Mouse (Mus musculus): ENCODE data around the gene Ttc29. TPM values are rescaled to one million over a fixed set of nuclear protein-coding genes. Genes with fewer than 3 reads are reported as not detected.
A peak's percentile ranks its signal among the peaks of the same experiment; 100 is the strongest.

Ttc29 gene
- polyA plus RNA-seq, 1 experiment from 2014 or later = not detected

DNA sequence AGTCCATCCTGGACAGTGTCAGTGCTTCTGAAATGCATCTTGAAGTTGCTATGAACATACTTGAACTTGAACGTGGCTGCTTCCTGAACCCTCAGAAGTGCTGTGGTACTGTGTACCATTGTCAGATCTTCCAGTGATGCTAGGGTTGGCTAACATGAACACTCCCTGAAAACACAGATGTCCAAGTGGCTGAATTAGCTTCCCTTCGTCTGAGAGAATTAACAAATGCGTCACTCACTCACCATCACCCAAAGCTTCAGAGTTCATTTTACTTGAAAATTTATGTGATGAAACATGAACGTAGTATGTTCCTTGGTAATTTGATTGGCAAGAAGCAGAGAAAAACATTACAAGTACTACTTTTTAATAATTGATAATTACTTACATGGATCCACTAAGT lies 129.1 kb downstream of the Ttc29 start:
- ATAC-seq (replicated peaks; ENCODE audit: low FRiP score) = no peak
- peaks cover 9% of the 10 kb centered on the region; the same call in 1 of the 2 replicates for H3K27me3 ChIP-seq
- H3K4me3 ChIP-seq (replicated peaks) = no peak overlapping the region
- no peaks in the 10 kb centered on the region for H3K4me1 ChIP-seq
- WGBS = 83% methylated on average over 4 of the region's 4 CpGs
- H3K9ac ChIP-seq = no peak overlapping the region
- no peaks in the 10 kb centered on the region for H3K9me3 ChIP-seq (replicated peaks)
- no peaks in the 10 kb centered on the region for H3K36me3 ChIP-seq
- H3K4me2 ChIP-seq = no peak overlapping the region
- H3K27ac ChIP-seq = no peak overlapping the region

GRCm38 (mm10) chr8:78344006-78344405 lies 130.9 kb downstream of the Ttc29 start:
- Histone ChIP-seq H3K36me3 (no peaks in the 10 kb centered on the region), H3K9ac (no peak overlapping the region), H3K4me2 (no peak overlapping the region), H3K9me3 (replicated peaks) (no peaks in the 10 kb centered on the region), H3K27me3 (peaks cover 9% of the 10 kb centered on the region; the same call in 1 of the 2 replicates), H3K27ac (no peak overlapping the region), H3K4me1 (no peaks in the 10 kb centered on the region), H3K4me3 (replicated peaks) (no peak overlapping the region)
- no peak for ATAC-seq (replicated peaks; ENCODE audit: low FRiP score)
- 47% methylated on average over 2 of the region's 2 CpGs for WGBS

DNA sequence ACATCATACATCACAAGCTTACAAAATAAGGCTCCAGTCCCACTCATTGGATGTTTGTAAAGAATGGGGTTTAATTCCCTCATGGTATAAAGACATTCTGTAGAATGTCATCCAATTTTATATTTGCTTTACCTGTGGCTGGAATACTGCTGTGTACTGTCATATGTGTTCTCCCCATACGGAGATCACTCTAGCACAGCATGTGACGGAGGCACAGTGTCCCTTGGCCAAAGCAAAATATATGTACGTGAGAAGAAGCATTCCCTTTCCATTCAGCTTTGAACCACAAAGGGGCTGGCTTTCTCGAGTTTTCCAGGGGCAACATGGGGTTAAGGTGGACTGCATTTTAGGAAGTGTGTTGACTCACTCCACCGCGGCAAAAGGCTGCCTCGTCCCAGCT lies 132.6 kb downstream of the Ttc29 start:
- no peak for ATAC-seq (replicated peaks; ENCODE audit: low FRiP score)
- 36% methylated on average over 7 of the region's 7 CpGs for WGBS
- Histone ChIP-seq H3K27me3 (peaks cover 9% of the 10 kb centered on the region; the same call in 1 of the 2 replicates), H3K4me1 (no peaks in the 10 kb centered on the region), H3K4me3 (replicated peaks) (no peak overlapping the region), H3K36me3 (no peaks in the 10 kb centered on the region), H3K9me3 (replicated peaks) (no peaks in the 10 kb centered on the region), H3K9ac (no peak overlapping the region), H3K4me2 (no peak overlapping the region), H3K27ac (no peak overlapping the region)

DNA sequence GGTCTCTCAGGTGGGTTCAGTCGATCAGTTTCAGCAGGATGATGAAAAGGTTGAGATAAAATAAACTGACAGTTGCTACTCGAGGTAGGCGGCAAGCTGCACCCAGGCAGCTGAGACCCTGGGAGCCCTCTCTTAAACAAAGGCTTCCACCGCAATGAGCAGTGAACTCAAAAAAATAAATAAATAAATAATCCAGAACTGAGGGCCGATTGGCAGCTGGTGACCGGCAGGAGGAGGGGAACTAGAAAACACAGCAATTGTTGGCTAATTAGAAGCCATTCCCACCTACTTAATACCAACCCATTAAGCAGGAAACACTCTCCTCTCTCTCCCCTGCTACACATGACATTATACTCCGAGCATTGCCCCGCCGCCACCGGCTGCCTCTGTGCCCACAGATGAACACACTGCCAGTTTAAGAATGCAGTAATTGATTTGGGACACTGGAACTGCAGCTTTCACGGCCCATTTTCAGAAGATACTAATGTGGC lies 133.1 kb downstream of the Ttc29 start:
- no peaks in the 10 kb centered on the region for H3K4me1 ChIP-seq
- no peak overlapping the region for H3K4me3 ChIP-seq (replicated peaks)
- H3K27ac ChIP-seq = no peak overlapping the region
- no peak overlapping the region for H3K9ac ChIP-seq
- 0 out of 2 replicates have a peak overlapping the region, but pooled peaks have one; percentile 4 for H3K4me2 ChIP-seq
- no peaks in the 10 kb centered on the region for H3K9me3 ChIP-seq (replicated peaks)
- peaks cover 9% of the 10 kb centered on the region; the same call in 1 of the 2 replicates for H3K27me3 ChIP-seq
- 17% methylated on average over 11 of the region's 11 CpGs for WGBS
- no peak for ATAC-seq (replicated peaks; ENCODE audit: low FRiP score)
- no peaks in the 10 kb centered on the region for H3K36me3 ChIP-seq

DNA sequence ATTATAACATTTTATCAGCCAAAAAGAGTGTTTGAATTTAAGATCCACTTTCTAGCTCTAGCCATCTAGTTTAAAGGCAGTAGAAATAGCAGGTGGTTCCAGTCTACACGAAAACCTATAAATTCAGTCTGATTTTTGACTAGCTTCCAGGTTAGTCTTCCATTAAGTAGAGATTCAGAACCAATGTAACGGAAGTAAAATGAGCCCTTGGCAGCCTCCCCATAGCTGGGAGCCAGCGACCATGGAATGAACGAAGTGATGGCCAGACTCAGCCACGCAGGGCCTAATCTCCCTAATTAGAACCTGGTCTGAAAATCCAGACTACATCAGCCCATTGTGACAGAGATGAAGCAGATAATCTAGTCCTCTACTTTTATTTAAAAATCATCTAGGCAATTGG lies 140.8 kb downstream of the Ttc29 start:
- no peaks in the 10 kb centered on the region for H3K27me3 ChIP-seq
- H3K9ac ChIP-seq = no peak overlapping the region
- no peaks in the 10 kb centered on the region for H3K36me3 ChIP-seq
- ATAC-seq (replicated peaks; ENCODE audit: low FRiP score) = no peak
- H3K27ac ChIP-seq = no peak overlapping the region
- H3K4me3 ChIP-seq (replicated peaks) = no peak overlapping the region
- H3K4me2 ChIP-seq = no peak overlapping the region
- H3K9me3 ChIP-seq (replicated peaks) = no peaks in the 10 kb centered on the region
- no peaks in the 10 kb centered on the region for H3K4me1 ChIP-seq
- 57% methylated on average over 5 of the region's 5 CpGs for WGBS

GRCm38 (mm10) chr8:78354801-78355200 lies 141.7 kb downstream of the Ttc29 start:
- Histone ChIP-seq H3K36me3 (no peaks in the 10 kb centered on the region), H3K4me2 (no peak overlapping the region), H3K27ac (no peak overlapping the region), H3K4me1 (no peaks in the 10 kb centered on the region), H3K9me3 (replicated peaks) (no peaks in the 10 kb centered on the region), H3K4me3 (replicated peaks) (no peak overlapping the region), H3K9ac (no peak overlapping the region), H3K27me3 (no peaks in the 10 kb centered on the region)
- 95% methylated on average over 5 of the region's 5 CpGs for WGBS
- no peak for ATAC-seq (replicated peaks; ENCODE audit: low FRiP score)

DNA sequence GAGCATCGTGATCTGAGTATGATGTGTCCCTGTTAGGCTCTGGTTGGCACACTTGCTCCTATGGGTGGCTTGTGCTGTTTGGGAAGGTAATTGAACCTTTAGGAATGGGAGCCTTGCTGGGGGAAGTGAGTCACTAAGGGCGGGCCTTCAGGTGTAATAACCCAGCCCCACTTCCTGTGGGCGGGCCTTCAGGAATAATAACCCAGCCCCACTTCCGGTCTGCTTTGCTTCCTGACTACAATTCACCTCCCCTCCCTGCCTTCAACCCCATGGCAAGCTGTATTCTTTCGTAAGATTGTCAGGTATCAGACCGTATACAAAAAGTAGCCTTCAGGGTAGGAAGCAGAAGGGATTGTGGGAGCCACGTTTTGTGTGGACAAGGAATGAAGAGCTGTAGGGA lies 177.7 kb downstream of the Ttc29 start:
- no peak overlapping the region for H3K9ac ChIP-seq
- H3K4me1 ChIP-seq = no peaks in the 10 kb centered on the region
- H3K36me3 ChIP-seq = no peaks in the 10 kb centered on the region
- no peak overlapping the region for H3K27ac ChIP-seq
- ATAC-seq (replicated peaks; ENCODE audit: low FRiP score) = no peak
- no peaks in the 10 kb centered on the region for H3K27me3 ChIP-seq
- H3K4me3 ChIP-seq (replicated peaks) = no peak overlapping the region
- no peak overlapping the region for H3K4me2 ChIP-seq
- H3K9me3 ChIP-seq (replicated peaks) = no peaks in the 10 kb centered on the region
- 89% methylated on average over 7 of the region's 7 CpGs for WGBS

DNA sequence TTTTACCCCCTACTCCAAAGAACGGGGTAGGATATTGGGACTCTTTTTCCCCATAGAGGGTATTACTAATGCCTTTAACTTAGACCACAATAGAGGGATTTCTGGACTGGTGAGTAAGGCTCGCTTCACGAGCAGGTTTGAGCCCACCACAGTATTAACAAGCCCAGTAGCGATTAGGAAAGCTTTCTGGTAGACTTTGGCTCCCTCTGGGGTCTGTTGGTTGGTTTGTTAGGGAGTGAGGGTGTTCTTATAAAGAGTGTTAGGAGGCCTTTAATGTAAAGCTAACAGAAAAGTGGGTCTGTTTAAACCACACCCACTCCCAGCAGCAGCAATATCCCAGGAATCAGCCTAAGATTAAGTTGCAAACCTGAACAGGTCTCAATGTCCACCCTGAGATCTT lies 206.2 kb downstream of the Ttc29 start:
- Histone ChIP-seq H3K4me3 (replicated peaks) (no peak overlapping the region), H3K36me3 (no peaks in the 10 kb centered on the region), H3K4me2 (peak overlapping the region; percentile 75), H3K9ac (no peak overlapping the region), H3K4me1 (peaks cover 14% of the 10 kb centered on the region), H3K27ac (no peak overlapping the region), H3K9me3 (replicated peaks) (no peaks in the 10 kb centered on the region), H3K27me3 (peaks cover 65% of the 10 kb centered on the region)
- WGBS = 25% methylated on average over 4 of the region's 4 CpGs
- ATAC-seq (replicated peaks; ENCODE audit: low FRiP score) = no peak

DNA sequence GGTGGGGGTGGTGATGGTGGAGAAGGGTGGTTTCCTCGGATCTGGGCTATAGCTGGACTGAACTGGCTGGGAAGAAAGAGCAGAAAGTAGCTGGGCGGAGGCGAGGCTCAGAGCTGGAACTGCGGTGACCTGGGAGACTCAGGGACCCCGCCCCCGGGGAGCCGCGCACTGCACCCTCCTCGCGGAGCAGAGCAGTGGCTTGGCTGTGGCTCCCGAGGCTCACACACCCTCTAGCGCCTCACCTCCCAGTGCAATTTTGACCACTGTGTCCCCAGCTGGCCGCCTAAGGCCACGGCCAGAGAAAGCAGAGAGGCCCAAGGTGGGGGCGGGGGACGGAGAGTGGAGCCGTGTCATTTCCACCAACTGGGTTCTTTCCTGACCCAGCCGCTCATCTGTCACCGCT lies 207.0 kb downstream of the Ttc29 start:
- 1% methylated on average over 19 of the region's 19 CpGs for WGBS
- Histone ChIP-seq H3K27me3 (peaks cover 72% of the 10 kb centered on the region), H3K9ac (no peak overlapping the region; the same call in 1 of the 2 replicates), H3K4me2 (peak overlapping the region; percentile 75), H3K4me1 (peaks cover 14% of the 10 kb centered on the region), H3K9me3 (replicated peaks) (no peaks in the 10 kb centered on the region), H3K4me3 (replicated peaks) (peak overlapping the region; percentile 37), H3K36me3 (no peaks in the 10 kb centered on the region), H3K27ac (no peak overlapping the region)
- peak; percentile 82 for ATAC-seq (replicated peaks; ENCODE audit: low FRiP score)

GRCm38 (mm10) chr8:78423937-78424336 lies 210.8 kb downstream of the Ttc29 start:
- Histone ChIP-seq H3K27ac (no peak overlapping the region), H3K9me3 (replicated peaks) (no peaks in the 10 kb centered on the region), H3K27me3 (peaks cover 95% of the 10 kb centered on the region), H3K4me2 (no peak overlapping the region), H3K4me3 (replicated peaks) (no peak overlapping the region), H3K4me1 (peaks cover 22% of the 10 kb centered on the region), H3K36me3 (no peaks in the 10 kb centered on the region), H3K9ac (no peak overlapping the region)
- ATAC-seq (replicated peaks; ENCODE audit: low FRiP score) = no peak
- WGBS = 3% methylated on average over 1 of the region's 1 CpGs

- Histone ChIP-seq H3K4me3 (replicated peaks) (no peak overlapping the region), H3K27ac (no peak overlapping the region), H3K4me1 (peaks cover 9% of the 10 kb centered on the region; the same call in 1 of the 2 replicates), H3K36me3 (no peaks in the 10 kb centered on the region), H3K9me3 (replicated peaks) (no peaks in the 10 kb centered on the region), H3K27me3 (peaks cover 92% of the 10 kb centered on the region), H3K4me2 (no peak overlapping the region), H3K9ac (no peak overlapping the region)
- no peak for ATAC-seq (replicated peaks; ENCODE audit: low FRiP score)
- WGBS = under 1% methylated on average over 10 of the region's 10 CpGs
Measured at GRCm38 (mm10) chr8:78426455-78426854, 213.4 kb downstream of the Ttc29 start.

DNA sequence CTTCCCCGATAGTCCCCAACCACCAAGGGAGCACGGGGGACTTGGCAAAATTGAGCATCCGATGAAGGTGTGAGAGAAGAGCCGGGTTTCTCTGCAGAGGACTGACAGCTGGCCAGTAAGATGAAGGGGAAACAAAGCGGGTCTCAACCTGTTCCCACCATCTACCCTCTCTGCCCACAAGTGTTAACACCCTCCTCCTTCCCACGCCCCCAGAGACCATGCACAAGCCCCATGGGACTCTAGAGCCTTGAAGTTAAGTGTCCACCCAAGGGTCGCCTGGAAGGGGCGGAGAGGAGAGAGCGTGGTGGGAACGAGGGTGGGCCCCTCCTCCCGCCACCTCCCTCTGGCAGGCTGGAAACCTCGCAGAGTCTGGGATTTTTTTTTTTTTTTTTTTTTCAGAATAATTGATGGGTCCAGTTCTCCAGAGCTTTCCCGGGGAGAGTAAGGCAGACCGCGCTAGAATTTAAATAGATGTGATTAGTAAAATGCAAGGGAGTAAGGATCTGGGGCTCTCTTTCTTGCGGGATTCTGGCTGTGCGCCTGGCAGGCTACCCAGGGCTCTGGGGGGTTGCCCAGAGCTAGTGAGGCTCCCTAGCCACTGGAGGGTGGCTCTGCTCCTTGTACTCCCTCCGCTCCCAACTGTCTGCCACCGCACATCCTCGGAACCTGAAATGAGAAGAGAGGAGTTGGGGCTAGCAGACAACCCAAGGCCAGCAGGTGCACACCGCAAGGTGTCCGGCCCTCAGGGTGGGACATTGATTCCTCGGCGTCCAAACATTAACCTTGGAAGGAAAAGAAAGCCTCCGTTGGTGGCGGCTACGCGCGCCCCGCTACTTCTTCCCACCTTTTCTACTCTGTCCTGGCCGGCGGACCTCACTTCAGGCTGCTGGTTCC lies 214.0 kb downstream of the Ttc29 start:
- H3K27ac ChIP-seq = no peak overlapping the region
- H3K9me3 ChIP-seq (replicated peaks) = no peaks in the 10 kb centered on the region
- H3K36me3 ChIP-seq = no peaks in the 10 kb centered on the region
- ATAC-seq (replicated peaks; ENCODE audit: low FRiP score) = no peak
- H3K4me2 ChIP-seq = no peak overlapping the region
- WGBS = under 1% methylated on average over 32 of the region's 32 CpGs
- H3K9ac ChIP-seq = no peak overlapping the region
- no peak overlapping the region for H3K4me3 ChIP-seq (replicated peaks)
- H3K4me1 ChIP-seq = peaks cover 9% of the 10 kb centered on the region; the same call in 1 of the 2 replicates
- peaks cover 92% of the 10 kb centered on the region for H3K27me3 ChIP-seq

Measured in kidney, embryonic 15.5 days (tissue).